Mouse (Mus musculus) right cerebral cortex, adult 2 months (tissue): ENCODE results near the gene Spint1.

Source experiments
- DNase-seq, 2 experiments: peaks; one replicate each; pipeline ENCODE4 v3.0.0; 2021 to 2022; ENCODE audit warnings: low spot score in 2 of 2

Gene Spint1

GRCm38 (mm10) chr2:119293776-119294390 lies 56.7 kb downstream of the Spint1 start:
- no peak for DNase-seq

GRCm38 (mm10) chr2:119294411-119294810 lies 57.2 kb downstream of the Spint1 start:
- DNase-seq: no peak

DNA sequence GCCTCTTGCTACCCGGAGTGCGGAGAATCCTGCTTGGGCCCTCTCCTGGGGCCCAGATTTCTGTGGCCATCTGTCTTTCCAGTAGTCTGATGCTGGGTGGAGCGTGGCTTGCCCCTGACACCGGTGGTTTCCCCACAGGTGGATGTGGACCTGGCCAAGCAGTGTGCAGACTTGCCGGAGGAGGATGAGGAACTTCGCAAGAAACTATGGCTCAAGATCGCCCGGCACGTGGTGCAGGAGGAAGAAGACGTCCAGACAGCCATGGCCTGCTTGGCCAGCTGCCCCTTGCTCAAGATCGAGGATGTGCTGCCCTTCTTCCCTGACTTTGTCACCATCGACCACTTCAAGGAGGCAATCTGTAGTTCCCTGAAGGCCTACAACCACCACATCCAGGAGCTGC lies 59.6 kb downstream of the Spint1 start:
- DNase-seq: no peak

- DNase-seq: no peak
Measured at GRCm38 (mm10) chr2:119297506-119297905, 60.3 kb downstream of the Spint1 start.

GRCm38 (mm10) chr2:119298330-119298729 lies 61.2 kb downstream of the Spint1 start:
- peak; percentile 57 to 62 for DNase-seq

GRCm38 (mm10) chr2:119298839-119299238 lies 61.7 kb downstream of the Spint1 start:
- no peak for DNase-seq
